Mouse (Mus musculus) cerebellum, adult 2 months (tissue): ENCODE measurements around the gene Ddx10. TPM values are rescaled to one million over a fixed set of nuclear protein-coding genes. Genes with fewer than 3 reads are reported as not detected.

ENCODE experiments used
- DNase-seq, 2 experiments: peaks; one replicate each; pipeline ENCODE4 v3.0.0; 2021
- H3K27ac ChIP-seq: fragments of 200-500 bp; 2 replicates; pipeline ENCODE4 v1.5.1; 2012; ENCODE audit warnings: low read length, control low read depth, inconsistent platforms; ENCODE audit not compliant: insufficient read depth
- H3K27me3 ChIP-seq: fragments of 200-500 bp; 2 replicates; pipeline ENCODE4 v1.6.1; 2012; ENCODE audit warnings: inconsistent platforms, mild to moderate bottlenecking, low read length, moderate library complexity; ENCODE audit not compliant: control insufficient read depth, insufficient read depth
- H3K4me1 ChIP-seq: fragments of 200-500 bp; 2 replicates; pipeline ENCODE4 v1.6.1; 2011; ENCODE audit warnings: low read length; ENCODE audit not compliant: control insufficient read depth, insufficient read depth
- H3K4me3 ChIP-seq: fragments of 200-500 bp; replicated peaks from 2 replicates; pipeline ENCODE3; 2011; ENCODE audit warnings: mild to moderate bottlenecking, low read depth, low read length, control low read depth; ENCODE audit not compliant: insufficient read depth
- CTCF ChIP-seq: fragments of 200-500 bp; IDR thresholded peaks from 2 replicates; pipeline ENCODE4 v1.5.1; 2011; ENCODE audit warnings: low read depth, mild to moderate bottlenecking, control low read depth, low read length, moderate library complexity, borderline replicate concordance; ENCODE audit not compliant: insufficient read depth
- POLR2A ChIP-seq: fragments of 200-500 bp; IDR thresholded peaks from 2 replicates; pipeline ENCODE4 v1.6.1; 2011; ENCODE audit warnings: low read length, control low read depth, borderline replicate concordance; ENCODE audit not compliant: insufficient read depth
- WGBS: fragments of 180-500 bp; shearing (Covaris S2); methylation state at CpG from one replicate; pipeline ENCODE4 v1.1.7; 2018; 5-methylcytosine and 5-hydroxymethylcytosine counted together
- polyA plus RNA-seq: library from polyadenylated mRNA; depleted of rRNA; stranded (reverse); fragments of >200 nt; gene quantifications from 2 replicates; pipeline ENCODE4 v1.2.3, GENCODE M21; 2012

Gene Ddx10
- polyA plus RNA-seq, 1 experiment = 10.0 TPM

DNA sequence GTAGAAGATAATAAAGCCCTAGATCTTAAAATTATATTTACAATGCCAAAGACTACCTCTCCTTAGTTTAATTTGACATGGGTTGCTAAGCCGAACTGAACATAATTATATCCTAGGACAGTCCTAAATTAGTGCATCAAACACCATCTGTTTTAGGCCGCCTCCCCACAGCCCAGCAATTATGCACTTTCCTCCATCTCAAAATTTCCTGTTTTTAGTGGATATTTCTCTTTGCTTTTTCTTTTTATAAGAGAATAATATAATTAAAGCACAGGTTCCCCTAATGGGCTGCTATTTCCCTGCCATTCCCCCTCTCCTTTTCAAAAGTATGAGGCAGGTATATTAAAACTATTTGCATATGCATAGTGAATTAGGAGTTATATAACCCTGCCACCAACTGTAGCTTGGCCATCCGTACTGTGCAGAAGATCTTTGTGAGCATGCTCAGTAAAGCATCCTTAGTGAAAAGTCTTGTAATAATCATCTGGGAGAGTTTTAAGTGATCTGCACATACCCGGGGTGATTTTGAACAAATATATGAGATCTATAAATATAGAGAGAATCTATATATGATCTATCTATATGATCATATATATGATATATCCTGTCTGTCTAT, 8.9 kb upstream of the Ddx10 start:
- Histone ChIP-seq H3K27me3 (no peaks in the 10 kb centered on the region), H3K4me1 (no peaks in the 10 kb centered on the region), H3K27ac (no peak overlapping the region), H3K4me3 (no peak overlapping the region)
- TF ChIP-seq POLR2A = no peak
- peak in 1 of 2 experiments; percentile 44 for DNase-seq
- 45% methylated on average over 4 of the region's 4 CpGs for WGBS

DNA sequence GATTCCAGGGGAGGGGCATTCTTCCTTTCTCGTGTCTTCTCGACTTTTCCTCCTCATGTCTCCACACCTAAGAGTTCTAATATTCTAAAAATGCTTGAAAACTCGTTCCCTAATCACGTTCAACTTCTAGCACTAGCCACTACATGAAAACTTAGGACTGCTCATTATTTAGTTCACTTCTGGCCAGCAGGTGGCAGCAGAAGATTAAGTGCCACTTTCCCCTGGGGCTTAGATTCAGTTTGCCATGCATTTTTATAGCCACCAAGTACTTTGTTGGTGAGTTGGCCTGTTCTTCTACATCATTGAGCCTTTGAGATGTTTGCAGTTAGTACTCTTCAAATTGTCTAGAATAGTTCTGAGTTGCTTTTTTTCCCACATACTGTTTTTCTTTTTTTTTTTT, 6.5 kb upstream of the Ddx10 start:
- H3K4me1 ChIP-seq = no peaks in the 10 kb centered on the region
- no peaks in the 10 kb centered on the region for H3K27me3 ChIP-seq
- 2% methylated on average over 4 of the region's 4 CpGs for WGBS
- DNase-seq = peak; percentile 71 to 77
- H3K4me3 ChIP-seq = no peak overlapping the region
- TF ChIP-seq CTCF (peak; percentile 82), POLR2A (no peak)
- no peak overlapping the region for H3K27ac ChIP-seq

DNA sequence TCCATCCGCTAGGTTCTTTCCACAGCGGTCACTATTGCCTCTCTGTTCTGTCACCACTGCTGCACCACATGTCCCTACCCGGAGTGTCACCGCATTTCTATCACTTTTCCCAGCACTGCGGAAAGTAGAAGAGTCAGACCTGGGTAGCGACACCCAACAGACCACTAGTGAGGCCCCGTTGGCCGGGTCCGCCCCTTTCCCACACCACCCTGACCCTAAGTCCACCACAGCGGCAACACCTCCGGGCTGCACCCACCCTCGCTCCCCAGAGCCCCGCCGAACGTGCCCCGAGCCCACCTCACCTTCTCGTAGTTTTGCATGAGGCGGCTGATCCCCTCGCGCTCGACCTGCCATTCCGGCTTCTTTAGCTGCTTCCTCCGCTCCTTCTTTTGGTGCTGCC, 337 bp downstream of the Ddx10 start:
- DNase-seq = no peak
- H3K27me3 ChIP-seq = no peaks in the 10 kb centered on the region
- peaks cover 2% of the 10 kb centered on the region; the same call in 1 of the 2 replicates for H3K4me1 ChIP-seq
- no peak overlapping the region for H3K27ac ChIP-seq
- TF ChIP-seq POLR2A (no peak), CTCF (no peak)
- WGBS = 1% methylated on average over 23 of the region's 23 CpGs
- peak overlapping the region; percentile 67 for H3K4me3 ChIP-seq

DNA sequence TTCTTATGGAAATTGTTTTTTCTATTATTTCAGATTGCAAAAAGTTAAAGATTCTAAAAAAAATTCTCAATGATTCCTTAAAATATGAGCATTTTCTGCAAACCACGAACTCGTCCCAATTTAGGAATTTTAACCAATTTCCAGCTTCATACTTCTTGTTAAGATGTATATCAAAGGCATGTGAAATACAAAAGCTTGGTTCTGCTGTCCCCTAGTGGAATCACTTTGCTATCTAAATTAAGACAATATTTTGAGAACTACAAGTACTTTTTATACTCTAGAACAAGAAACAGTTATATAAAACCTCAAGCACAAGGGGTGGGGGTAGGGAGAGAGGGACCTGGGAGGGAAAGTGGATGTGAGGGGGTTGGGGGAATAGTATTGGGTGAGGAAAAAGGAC, 29.7 kb downstream of the Ddx10 start:
- no peak for DNase-seq
- TF ChIP-seq POLR2A (no peak), CTCF (no peak)

DNA sequence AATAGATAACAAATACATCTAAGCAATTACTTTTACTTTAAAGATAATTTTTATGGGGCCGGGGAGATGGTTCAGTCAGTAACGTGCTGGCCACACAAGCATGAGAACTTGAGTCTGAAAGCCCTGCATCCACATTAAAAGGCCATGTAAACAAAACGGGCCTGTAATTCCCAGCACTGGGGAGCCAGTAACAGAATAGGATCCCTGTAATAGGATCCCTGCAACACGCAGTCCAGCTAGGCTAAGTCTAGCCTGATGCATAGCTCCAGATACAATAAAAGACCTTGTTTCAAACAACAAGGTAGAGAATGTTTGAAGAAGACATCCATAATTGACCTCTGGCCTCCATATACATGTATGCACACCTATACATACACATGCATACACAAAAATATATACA, 39.6 kb downstream of the Ddx10 start:
- no peak for DNase-seq
- Histone ChIP-seq H3K4me1 (no peaks in the 10 kb centered on the region), H3K27me3 (no peaks in the 10 kb centered on the region), H3K27ac (no peak overlapping the region), H3K4me3 (no peak overlapping the region)
- WGBS = 83% methylated on average over 4 of the region's 4 CpGs
- TF ChIP-seq POLR2A = no peak
- TF ChIP-seq CTCF = no peak

More for the DNA sequence above, 29.7 kb downstream of the Ddx10 start:
- H3K27ac ChIP-seq = no peak overlapping the region
- WGBS = 72% methylated on average over 2 of the region's 2 CpGs
- no peak overlapping the region for H3K4me3 ChIP-seq
- no peaks in the 10 kb centered on the region for H3K4me1 ChIP-seq
- H3K27me3 ChIP-seq = no peaks in the 10 kb centered on the region

DNA sequence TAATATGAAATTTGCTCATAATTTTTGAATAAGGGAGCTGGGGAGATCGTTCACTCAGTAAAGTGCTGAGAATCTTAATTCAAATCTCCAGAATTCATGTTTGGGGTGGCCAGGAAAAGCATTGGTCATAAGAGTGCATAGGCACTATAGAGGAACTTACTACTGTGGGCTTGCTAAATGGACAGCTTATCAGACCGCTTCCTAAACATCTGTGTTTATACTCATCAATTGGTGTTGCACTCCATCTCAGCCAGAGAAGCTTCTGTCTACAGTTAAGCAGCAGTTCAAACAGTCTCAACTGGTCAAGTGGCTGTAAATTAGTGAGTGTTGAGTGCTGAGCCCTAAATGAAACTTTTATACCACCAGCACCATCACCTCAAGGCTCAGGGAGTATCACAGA, 73.3 kb downstream of the Ddx10 start:
- H3K4me1 ChIP-seq = no peaks in the 10 kb centered on the region
- H3K4me3 ChIP-seq = no peak overlapping the region
- TF ChIP-seq POLR2A = no peak
- 95% methylated on average over 2 of the region's 2 CpGs for WGBS
- H3K27me3 ChIP-seq = no peaks in the 10 kb centered on the region
- no peak for DNase-seq
- H3K27ac ChIP-seq = no peak overlapping the region

DNA sequence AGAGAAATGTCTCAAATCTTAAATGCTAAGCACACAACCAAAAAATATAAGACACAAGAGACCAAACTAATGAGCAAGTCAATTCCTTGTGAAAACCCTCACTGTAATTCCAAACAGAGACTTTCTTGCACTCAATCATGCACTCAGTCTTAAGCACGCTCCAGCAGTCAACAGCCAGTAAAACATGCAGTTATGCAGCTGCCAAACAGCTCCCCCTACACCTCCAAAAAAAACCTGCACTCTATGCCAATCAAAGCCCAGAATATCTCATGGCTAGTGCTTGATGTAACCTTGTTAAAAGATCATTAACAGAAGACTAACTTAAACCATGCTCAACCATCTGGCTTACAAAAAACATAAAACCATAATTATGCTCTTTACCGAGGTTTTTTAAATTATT, 74.6 kb downstream of the Ddx10 start:
- Histone ChIP-seq H3K27ac (no peak overlapping the region), H3K4me3 (no peak overlapping the region), H3K27me3 (no peaks in the 10 kb centered on the region), H3K4me1 (no peaks in the 10 kb centered on the region)
- WGBS = 77% methylated on average over 2 of the region's 2 CpGs
- no peak for DNase-seq
- no peak for TF ChIP-seq CTCF
- TF ChIP-seq POLR2A = no peak

DNA sequence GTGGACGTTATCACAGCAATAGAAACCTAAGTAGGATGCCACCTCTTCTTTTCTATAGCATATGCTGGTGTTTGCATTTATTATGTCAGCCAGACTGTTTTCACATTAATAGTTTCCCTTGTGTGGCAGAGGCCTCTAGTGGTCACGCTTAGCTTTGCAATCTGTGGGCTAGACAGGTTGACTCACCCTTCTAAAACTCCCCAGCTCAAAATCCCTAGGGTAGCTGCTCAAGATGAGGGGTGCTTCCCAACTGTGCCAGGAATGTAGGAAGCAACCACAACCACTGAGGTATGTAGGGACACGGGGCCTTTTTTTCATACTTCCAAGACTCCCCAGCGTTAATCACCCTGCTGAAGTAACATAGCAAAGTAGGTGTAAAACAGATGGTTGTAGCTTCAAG, 103.6 kb downstream of the Ddx10 start:
- no peaks in the 10 kb centered on the region for H3K27me3 ChIP-seq
- WGBS = 22% methylated on average over 4 of the region's 4 CpGs
- no peaks in the 10 kb centered on the region for H3K4me1 ChIP-seq

More for the DNA sequence above, 103.6 kb downstream of the Ddx10 start:
- peak; percentile 41 to 58 for DNase-seq
- TF ChIP-seq CTCF (peak; percentile 73), POLR2A (no peak)
- Histone ChIP-seq H3K27ac (no peak overlapping the region), H3K4me3 (no peak overlapping the region)
